ENCODE assay signal across 40 mouse cellular contexts in genomic region chr1:64983247-64983646, GRCm38 (mm10). TPM values are rescaled to one million over a fixed set of nuclear protein-coding genes. Genes with fewer than 3 reads are reported as not detected.
"Had no signal": no experiment of that assay in that cellular context is flagged by ENCODE, and none has a peak within 500 bp of the region (broad histone marks: within the 10 kb centered on the region; RNA-seq: fewer than 3 reads in every experiment).

No protein-coding gene starts in this region.

- ATAC-seq: liver, embryonic 12.5 days; liver, postnatal 0 days; lung, postnatal 0 days; midbrain, embryonic 13.5 days; midbrain, embryonic 15.5 days; midbrain, embryonic 16.5 days had no signal

- H3K27ac ChIP-seq: left cerebral cortex, adult 2 months; limb, embryonic 10.5 days; limb, embryonic 12.5 days; limb, embryonic 13.5 days; limb, embryonic 15.5 days; liver, embryonic 12.5 days; liver, embryonic 13.5 days; liver, embryonic 14.5 days; liver, embryonic 15.5 days; lung, embryonic 15.5 days; macrophage; midbrain, embryonic 10.5 days; midbrain, embryonic 12.5 days; midbrain, embryonic 13.5 days; midbrain, embryonic 15.5 days had no signal

- H3K4me3 ChIP-seq: left cerebral cortex, adult 2 months; limb, embryonic 10.5 days; limb, embryonic 12.5 days; limb, embryonic 13.5 days; limb, embryonic 15.5 days; liver, embryonic 12.5 days; liver, embryonic 13.5 days; liver, embryonic 15.5 days; lung, embryonic 15.5 days; megakaryocyte, embryonic 14.5 days; midbrain, embryonic 10.5 days; midbrain, embryonic 12.5 days; midbrain, embryonic 13.5 days; midbrain, embryonic 15.5 days; myocyte had no signal

- H3K4me1 ChIP-seq: limb, embryonic 10.5 days; limb, embryonic 12.5 days; limb, embryonic 13.5 days; limb, embryonic 15.5 days; liver, embryonic 12.5 days; liver, embryonic 13.5 days; liver, embryonic 15.5 days; lung, embryonic 15.5 days; midbrain, embryonic 12.5 days had no signal

- H3K36me3 ChIP-seq: limb, embryonic 10.5 days; limb, embryonic 12.5 days; limb, embryonic 13.5 days; limb, embryonic 15.5 days; liver, embryonic 12.5 days; liver, embryonic 13.5 days; liver, embryonic 15.5 days; lung, embryonic 15.5 days; midbrain, embryonic 10.5 days; midbrain, embryonic 12.5 days; midbrain, embryonic 13.5 days; midbrain, embryonic 15.5 days had no signal

- DNase-seq: left cerebral cortex, postnatal 4 days; liver; liver, embryonic 13.5 days; liver, postnatal 0 days; lung, adult 18-20 months; lung, adult 2 months; lung, embryonic 14.5 days; lung, postnatal 10 days; lung, postnatal 14 days; lung, postnatal 36 days; lung, postnatal 4 days; midbrain, embryonic 14.5 days had no signal

- H3K9me3 ChIP-seq: limb, embryonic 10.5 days; limb, embryonic 12.5 days; limb, embryonic 13.5 days; limb, embryonic 15.5 days; liver, embryonic 12.5 days; liver, embryonic 13.5 days; liver, embryonic 15.5 days; lung, embryonic 15.5 days; megakaryocyte, embryonic 14.5 days; midbrain, embryonic 10.5 days; midbrain, embryonic 12.5 days; midbrain, embryonic 13.5 days; midbrain, embryonic 15.5 days had no signal

- H3K27me3 ChIP-seq: limb, embryonic 12.5 days; limb, embryonic 13.5 days; limb, embryonic 15.5 days; liver, embryonic 12.5 days; liver, embryonic 13.5 days; liver, embryonic 15.5 days; lung, embryonic 15.5 days; midbrain, embryonic 12.5 days; midbrain, embryonic 13.5 days; midbrain, embryonic 15.5 days had no signal

- H3K9ac ChIP-seq: limb, embryonic 12.5 days; limb, embryonic 13.5 days; limb, embryonic 15.5 days; liver, embryonic 12.5 days; liver, embryonic 13.5 days; liver, embryonic 14.5 days; liver, embryonic 15.5 days; liver, postnatal 0 days; lung, embryonic 14.5 days; lung, embryonic 15.5 days; midbrain, embryonic 12.5 days; midbrain, embryonic 13.5 days; midbrain, embryonic 15.5 days had no signal

RNA-seq across cellular contexts. Expression of gene Akr1cl, which starts 49.3 kb away (rescaled TPM):
- total RNA-seq: left cerebral cortex, adult 2 months; left cerebral cortex, postnatal 10 days; left cerebral cortex, postnatal 14 days; left cerebral cortex, postnatal 25 days; left cerebral cortex, postnatal 36 days; left cerebral cortex, postnatal 4 days; megakaryocyte, adult 5-6 weeks; midbrain, postnatal 0 days; monocyte, adult 5-6 weeks had no signal
- polyA plus RNA-seq: limb, embryonic 12.5 days; liver, adult 2 months; liver, embryonic 11.5 days; liver, embryonic 12.5 days; liver, embryonic 13.5 days; liver, postnatal 0 days; lung, adult 2 months; lung, postnatal 0 days; macrophage; midbrain, embryonic 14.5 days; midbrain, embryonic 15.5 days; midbrain, embryonic 16.5 days; midbrain, postnatal 0 days; myocyte; neural tube, embryonic 11.5 days had no signal
